Mouse (Mus musculus) CH12.LX (cell line): ENCODE measurements around the gene Syt10. TPM values are rescaled to one million over a fixed set of nuclear protein-coding genes. Genes with fewer than 3 reads are reported as not detected.

Source experiments
- DNase-seq: peaks from one replicate; pipeline ENCODE4 v3.0.0-alpha.2; 2013; ENCODE audit errors: extremely low read depth
- H3K27ac ChIP-seq: 2 replicates; pipeline ENCODE4 v1.5.1; 2012; ENCODE audit warnings: low read depth, mild to moderate bottlenecking, control low read depth, moderate library complexity; ENCODE audit not compliant: insufficient read depth
- H3K27me3 ChIP-seq: replicated peaks from 2 replicates; pipeline ENCODE3; 2012; ENCODE audit warnings: inconsistent platforms
- H3K36me3 ChIP-seq, 2 experiments: replicated peaks in 1 of 2; 2 replicates each; pipeline versions ENCODE3 to v1.6.1; 2012; ENCODE audit warnings: inconsistent platforms in 1 of 2, low read length in 1 of 2, mild to moderate bottlenecking in 1 of 2, mixed read lengths in 1 of 2, moderate library complexity in 1 of 2; ENCODE audit not compliant: control insufficient read depth in 1 of 2, insufficient read depth in 1 of 2
- H3K4me1 ChIP-seq, 2 experiments: 2 replicates each; pipeline ENCODE4 v1.6.1; 2012; ENCODE audit warnings: inconsistent platforms in 1 of 2, moderate library complexity in 1 of 2; ENCODE audit not compliant: insufficient read depth in 2 of 2, control insufficient read depth in 1 of 2
- H3K4me2 ChIP-seq: 2 replicates; pipeline ENCODE4 v1.6.1; 2012; ENCODE audit warnings: low read depth, mild to moderate bottlenecking, control low read depth; ENCODE audit not compliant: poor library complexity, insufficient read depth, severe bottlenecking
- H3K4me3 ChIP-seq, 3 experiments: fragments of 150-350 bp in 1 of 3; sonication (generic) in 1 of 3; replicated peaks in 1 of 3; 2 replicates each; pipeline versions ENCODE3 to v1.5.1; 2011 to 2012; ENCODE audit warnings: low read depth in 2 of 3, low read length in 2 of 3, mild to moderate bottlenecking in 2 of 3, moderate library complexity in 2 of 3, control low read depth in 1 of 3, improper control_type of control experiment in 1 of 3, inconsistent platforms in 1 of 3, mixed read lengths in 1 of 3; ENCODE audit not compliant: poor library complexity in 1 of 3
- H3K79me2 ChIP-seq: replicated peaks from 2 replicates; pipeline ENCODE4 v1.6.1; 2012; ENCODE audit warnings: mild to moderate bottlenecking, moderate library complexity; ENCODE audit not compliant: control insufficient read depth, poor library complexity, insufficient read depth, severe bottlenecking; ENCODE audit errors: extremely low read depth
- H3K9ac ChIP-seq: 2 replicates; pipeline ENCODE4 v1.6.1; 2012; ENCODE audit warnings: low read depth, mild to moderate bottlenecking, control low read depth, moderate library complexity; ENCODE audit not compliant: insufficient read depth
- H3K9me3 ChIP-seq: replicated peaks from 2 replicates; pipeline ENCODE3; 2012; ENCODE audit warnings: low read length, inconsistent platforms, mixed read lengths
- BHLHE40 ChIP-seq: IDR thresholded peaks from 2 replicates; pipeline ENCODE4 v1.6.1; 2011; ENCODE audit warnings: mild to moderate bottlenecking, low read depth, low read length, improper control_type of control experiment
- CHD1 ChIP-seq: IDR thresholded peaks from 2 replicates; pipeline ENCODE4 v1.6.1; 2012; ENCODE audit warnings: low read depth, low read length, improper control_type of control experiment, inconsistent platforms
- CTCF ChIP-seq, 2 experiments: IDR thresholded peaks in 1 of 2; conservative IDR thresholded peaks in 1 of 2; 2 replicates each; pipeline ENCODE4 v1.5.1; 2011 to 2012; ENCODE audit warnings: low read depth in 2 of 2, low read length in 2 of 2, improper control_type of control experiment in 1 of 2, inconsistent platforms in 1 of 2, mild to moderate bottlenecking in 1 of 2, moderate library complexity in 1 of 2
- E2F4 ChIP-seq: IDR thresholded peaks from 2 replicates; pipeline ENCODE4 v1.6.1; 2011; ENCODE audit warnings: low read depth, low read length, improper control_type of control experiment; ENCODE audit not compliant: insufficient replicate concordance
- EP300 ChIP-seq: IDR thresholded peaks from 2 replicates; pipeline ENCODE4 v1.6.1; 2011; ENCODE audit warnings: low read length, improper control_type of control experiment
- GABPA ChIP-seq: IDR thresholded peaks from 2 replicates; pipeline ENCODE4 v1.6.1; 2012; ENCODE audit warnings: low read depth, low read length, improper control_type of control experiment, inconsistent platforms; ENCODE audit not compliant: insufficient replicate concordance
- HCFC1 ChIP-seq: IDR thresholded peaks from 2 replicates; pipeline ENCODE4 v1.6.1; 2012; ENCODE audit warnings: low read depth, mild to moderate bottlenecking, inconsistent platforms, low read length, improper control_type of control experiment
- IRF4 ChIP-seq: IDR thresholded peaks from 2 replicates; pipeline ENCODE4 v1.6.1; 2014; ENCODE audit warnings: low read depth, mild to moderate bottlenecking, inconsistent platforms, low read length, improper control_type of control experiment
- JUN ChIP-seq: IDR thresholded peaks from 2 replicates; pipeline ENCODE4 v1.6.1; 2011; ENCODE audit warnings: low read depth, mild to moderate bottlenecking, low read length, improper control_type of control experiment, moderate library complexity; ENCODE audit not compliant: insufficient read depth
- MAFK ChIP-seq: IDR thresholded peaks from 2 replicates; pipeline ENCODE4 v1.6.1; 2011; ENCODE audit warnings: low read length, improper control_type of control experiment; ENCODE audit not compliant: insufficient replicate concordance
- MAX ChIP-seq: IDR thresholded peaks from 2 replicates; pipeline ENCODE4 v1.6.1; 2011; ENCODE audit warnings: low read length, improper control_type of control experiment
- MEF2A ChIP-seq: IDR thresholded peaks from 2 replicates; pipeline ENCODE4 v1.6.1; 2014; ENCODE audit warnings: low read depth, mild to moderate bottlenecking, inconsistent platforms, low read length, improper control_type of control experiment, borderline replicate concordance
- MXI1 ChIP-seq: IDR thresholded peaks from 2 replicates; pipeline ENCODE4 v1.6.1; 2011; ENCODE audit warnings: mild to moderate bottlenecking, low read depth, low read length, improper control_type of control experiment
- MYC ChIP-seq: IDR thresholded peaks from 2 replicates; pipeline ENCODE4 v1.6.1; 2011; ENCODE audit warnings: low read depth, mild to moderate bottlenecking, improper control_type of control experiment, low read length
- NRF1 ChIP-seq: IDR thresholded peaks from 2 replicates; pipeline ENCODE4 v1.6.1; 2014; ENCODE audit warnings: low read depth, mild to moderate bottlenecking, inconsistent platforms, low read length, improper control_type of control experiment, moderate library complexity
- POLR2AphosphoS2 ChIP-seq: IDR thresholded peaks from 2 replicates; pipeline ENCODE4 v1.6.1; 2011; ENCODE audit warnings: low read depth, low read length, improper control_type of control experiment
- RCOR1 ChIP-seq: conservative IDR thresholded peaks from 2 replicates; pipeline ENCODE4 v1.6.1; 2012; ENCODE audit warnings: low read depth, mild to moderate bottlenecking, inconsistent platforms, low read length, improper control_type of control experiment
- SIN3A ChIP-seq: IDR thresholded peaks from 2 replicates; pipeline ENCODE4 v1.6.1; 2012; ENCODE audit warnings: low read length, improper control_type of control experiment, inconsistent platforms
- SMC3 ChIP-seq: IDR thresholded peaks from 2 replicates; pipeline ENCODE4 v1.6.1; 2011; ENCODE audit warnings: low read depth, low read length, improper control_type of control experiment
- TBP ChIP-seq: conservative IDR thresholded peaks from 2 replicates; pipeline ENCODE4 v1.6.1; 2011; ENCODE audit warnings: low read depth, low read length, improper control_type of control experiment
- TCF12 ChIP-seq: IDR thresholded peaks from 2 replicates; pipeline ENCODE4 v1.6.1; 2014; ENCODE audit warnings: low read depth, mild to moderate bottlenecking, inconsistent platforms, low read length, improper control_type of control experiment
- UBTF ChIP-seq: IDR thresholded peaks from 2 replicates; pipeline ENCODE4 v1.6.1; 2012; ENCODE audit warnings: low read depth, mild to moderate bottlenecking, inconsistent platforms, low read length, improper control_type of control experiment, moderate library complexity
- USF2 ChIP-seq: conservative IDR thresholded peaks from 2 replicates; pipeline ENCODE4 v1.6.1; 2011; ENCODE audit warnings: low read depth, low read length, improper control_type of control experiment
- ZC3H11A ChIP-seq: IDR thresholded peaks from 2 replicates; pipeline ENCODE4 v1.6.1; 2012; ENCODE audit warnings: low read depth, mild to moderate bottlenecking, inconsistent platforms, low read length, improper control_type of control experiment
- ZKSCAN1 ChIP-seq: IDR thresholded peaks from 2 replicates; pipeline ENCODE4 v1.6.1; 2012; ENCODE audit warnings: low read depth, inconsistent platforms, low read length, improper control_type of control experiment, borderline replicate concordance
- ZMIZ1 ChIP-seq: IDR thresholded peaks from 2 replicates; pipeline ENCODE4 v1.6.1; 2012; ENCODE audit warnings: low read depth, mild to moderate bottlenecking, inconsistent platforms, low read length, improper control_type of control experiment
- ZNF384 ChIP-seq: IDR thresholded peaks from 2 replicates; pipeline ENCODE4 v1.6.1; 2012; ENCODE audit warnings: low read depth, low read length, improper control_type of control experiment, inconsistent platforms
- dilution Hi-C: fragments of 300-500 bp; cut with MboI; formaldehyde crosslinking; loops from 2 replicates; pipeline ENCODE4 v1.14.3; 2020; ENCODE audit warnings: low sequenced_read_pairs; ENCODE audit not compliant: extremely low pct_unique_long_range_greater_than_20kb, extremely low pct_ligation_motif_present
- in situ Hi-C: fragments of 300-500 bp; cut with MboI; formaldehyde crosslinking; loops from 3 replicates; pipeline ENCODE4 v1.14.3; 2019; ENCODE audit warnings: low sequenced_read_pairs, low pct_ligation_motif_present, low pct_unique_long_range_greater_than_20kb, mixed read lengths
- polyA plus RNA-seq: library from polyadenylated mRNA; unstranded; fragments of >175 nt; gene quantifications from 2 replicates; pipeline ENCODE4 v1.2.1, GENCODE M21; 2012; ENCODE audit warnings: low read depth; ENCODE audit not compliant: insufficient read length
- total RNA-seq, 2 experiments: library from RNA; depleted of rRNA; stranded (reverse); fragments of 300-350 nt in 1 of 2; fragments of >200 nt in 1 of 2; gene quantifications; 2 replicates each; pipeline ENCODE4 v1.2.3; 2012 to 2014

The Syt10 gene
- total RNA-seq (2012; rRNA removed) (not detected in 2 replicates), total RNA-seq (2014; rRNA removed) (not detected in 2 replicates), polyA plus RNA-seq (not detected in 2 replicates)

DNA sequence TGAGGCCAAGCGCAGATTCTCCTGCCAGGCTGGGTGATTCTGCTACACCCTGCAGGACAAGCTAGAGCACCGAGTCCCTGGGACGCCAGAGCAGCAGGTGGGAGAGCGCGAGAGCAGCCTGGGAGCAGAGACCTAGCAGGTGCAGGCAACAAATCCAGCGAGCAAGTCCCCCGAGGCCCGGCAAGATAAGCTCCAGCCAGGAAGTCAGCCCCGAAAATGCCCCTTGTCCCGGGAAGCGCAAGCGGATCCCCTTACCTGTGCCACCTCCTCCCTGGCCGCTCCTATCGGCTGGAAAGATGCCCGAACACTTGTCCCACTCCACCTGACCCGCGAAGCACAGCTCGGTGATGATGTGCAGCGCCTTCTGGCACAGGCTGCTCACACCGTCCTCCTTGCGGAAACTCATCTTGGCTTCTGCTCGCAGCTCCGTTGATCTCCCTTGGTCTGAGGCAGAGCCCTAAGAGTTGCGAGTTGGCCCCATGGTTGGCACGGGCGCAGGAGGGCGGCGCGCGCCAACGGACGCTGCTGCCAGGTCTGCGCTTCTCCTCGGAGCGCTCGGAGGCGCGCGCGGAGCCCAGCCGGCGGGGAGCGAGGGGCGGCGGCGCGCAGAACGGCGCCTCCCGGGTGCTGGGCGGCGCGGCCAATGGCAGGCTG, at the start of gene Syt10:
Gene Syt10, minus strand, starts transcription at position 497 of the 654 bp plus-strand sequence.
- no peak for DNase-seq
- dilution Hi-C loops: no loop called here
- no peak within 1 kb of the TSS for H3K9ac ChIP-seq
- TF ChIP-seq MEF2A (no peak), GABPA (no peak), POLR2AphosphoS2 (no peak), EP300 (no peak), TBP (no peak), CHD1 (no peak), ZKSCAN1 (no peak), ZMIZ1 (no peak), NRF1 (no peak), MAX (no peak), SIN3A (no peak), USF2 (no peak)
- TF ChIP-seq, all 38 proteins: peak for 0
- Histone ChIP-seq H3K27me3 (no peaks in the 10 kb centered on the region), H3K4me3 (no peak within 1 kb of the TSS), H3K36me3 (no peaks in the 10 kb centered on the region), H3K9me3 (peaks cover 49% of the 10 kb centered on the region), H3K4me2 (no peak within 1 kb of the TSS), H3K4me1 (no peaks in the 10 kb centered on the region), H3K27ac (no peak within 1 kb of the TSS), H3K79me2 (no peaks in the 10 kb centered on the region)
- in situ Hi-C loops: no loop called here

DNA sequence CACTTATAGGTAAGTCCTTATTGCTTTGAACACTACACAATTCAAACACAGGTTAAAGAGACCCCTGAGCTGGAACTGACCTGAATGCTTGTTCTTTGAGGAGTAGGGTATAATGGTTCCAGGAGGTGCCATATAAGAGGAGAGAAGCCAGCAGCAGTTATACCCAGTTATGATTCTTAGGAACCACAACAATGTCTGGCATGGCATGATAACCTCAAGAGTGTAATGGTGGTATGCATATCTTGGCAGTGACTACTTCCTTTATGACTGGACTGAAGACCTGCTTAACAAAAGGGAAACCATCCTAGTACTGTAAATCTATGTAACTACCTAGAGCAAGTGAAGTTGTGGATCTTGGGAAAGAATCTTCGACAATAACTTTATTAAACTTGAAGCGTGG, 42.1 kb upstream of the Syt10 start:
- Histone ChIP-seq H3K9me3 (peaks cover 34% of the 10 kb centered on the region), H3K4me2 (no peak overlapping the region), H3K79me2 (no peaks in the 10 kb centered on the region), H3K27me3 (no peaks in the 10 kb centered on the region), H3K27ac (no peak overlapping the region), H3K4me3 (no peak overlapping the region), H3K4me1 (no peaks in the 10 kb centered on the region), H3K9ac (no peak overlapping the region), H3K36me3 (no peaks in the 10 kb centered on the region)
- dilution Hi-C loops (no loop called here), in situ Hi-C loops (no loop called here)
- TF ChIP-seq JUN: no peak
- no peak for TF ChIP-seq GABPA
- no peak for TF ChIP-seq ZNF384
- no peak for TF ChIP-seq MYC
- TF ChIP-seq SIN3A: no peak
- no peak for TF ChIP-seq EP300
- TF ChIP-seq NRF1: no peak
- TF ChIP-seq RCOR1: no peak
- no peak for TF ChIP-seq MAFK
- TF ChIP-seq E2F4: no peak
- no peak for TF ChIP-seq BHLHE40
- TF ChIP-seq CTCF (conservative IDR thresholded peaks at IDR 0.05 in 1 of 2, IDR thresholded peaks at IDR 0.05 in 1 of 2; ENCODE audit: low read depth in 2 of 2, low read length in 2 of 2): no peak
- no peak for TF ChIP-seq TCF12
- no peak for TF ChIP-seq IRF4
- TF ChIP-seq ZC3H11A: no peak
- TF ChIP-seq MAX: no peak
- TF ChIP-seq MXI1: no peak
- TF ChIP-seq UBTF: no peak
- no peak for TF ChIP-seq SMC3
- TF ChIP-seq HCFC1: no peak
- no peak for DNase-seq
